Mouse (Mus musculus) ES-E14 (cell line): ENCODE results near the gene Pms2. TPM values are rescaled to one million over a fixed set of nuclear protein-coding genes. Genes with fewer than 3 reads are reported as not detected.

ENCODE experiments used
- DNase-seq: peaks from one replicate; pipeline ENCODE4 v3.0.0-alpha.2; 2013; ENCODE audit warnings: low read depth, low spot score
- H3K27ac ChIP-seq: 2 replicates; pipeline ENCODE4 v1.5.1; 2012; ENCODE audit warnings: low read depth, mild to moderate bottlenecking, low read length, moderate library complexity, mixed read lengths; ENCODE audit not compliant: poor library complexity, insufficient read depth, severe bottlenecking
- H3K36me3 ChIP-seq: 2 replicates; pipeline ENCODE4 v1.6.1; 2012; ENCODE audit warnings: mild to moderate bottlenecking, low read length, moderate library complexity, mixed read lengths; ENCODE audit not compliant: control insufficient read depth, poor library complexity, insufficient read depth, severe bottlenecking
- H3K4me1 ChIP-seq, 2 experiments: fragments of 150-350 bp in 1 of 2; sonication (generic) in 1 of 2; 2 replicates each; pipeline ENCODE4 v1.6.1; 2012; ENCODE audit warnings: low read length in 2 of 2, mild to moderate bottlenecking in 1 of 2, mixed read lengths in 1 of 2; ENCODE audit not compliant: control insufficient read depth in 2 of 2, insufficient read depth in 2 of 2, poor library complexity in 1 of 2
- H3K4me3 ChIP-seq, 2 experiments: fragments of 150-350 bp in 1 of 2; sonication (generic) in 1 of 2; 2 replicates each; pipeline ENCODE4 v1.5.1; 2012; ENCODE audit warnings: low read length in 2 of 2, low read depth in 1 of 2, mild to moderate bottlenecking in 1 of 2, mixed read lengths in 1 of 2; ENCODE audit not compliant: insufficient read depth in 1 of 2, poor library complexity in 1 of 2, severe bottlenecking in 1 of 2
- H3K9ac ChIP-seq: 2 replicates; pipeline ENCODE4 v1.6.1; 2012; ENCODE audit warnings: low read depth, mild to moderate bottlenecking, low read length, mixed read lengths; ENCODE audit not compliant: poor library complexity, insufficient read depth, severe bottlenecking
- H3K9me3 ChIP-seq: fragments of 150-350 bp; sonication (generic); 2 replicates; pipeline ENCODE4 v1.6.1; 2012; ENCODE audit warnings: low read depth, mild to moderate bottlenecking, low read length; ENCODE audit not compliant: control insufficient read depth, insufficient read depth
- CHD2 ChIP-seq: IDR thresholded peaks from 2 replicates; pipeline ENCODE4 v1.6.1; 2014; ENCODE audit warnings: mild to moderate bottlenecking, low read depth, low read length, inconsistent platforms
- HCFC1 ChIP-seq: IDR thresholded peaks from 2 replicates; pipeline ENCODE4 v1.6.1; 2012; ENCODE audit warnings: low read length, inconsistent platforms, borderline replicate concordance; ENCODE audit not compliant: insufficient read depth
- MAFK ChIP-seq: IDR thresholded peaks from 2 replicates; pipeline ENCODE4 v1.6.1; 2014; ENCODE audit warnings: mild to moderate bottlenecking, low read depth, low read length, inconsistent platforms; ENCODE audit not compliant: insufficient read depth
- ZC3H11A ChIP-seq: IDR thresholded peaks from 2 replicates; pipeline ENCODE4 v1.6.1; 2012; ENCODE audit warnings: low read depth, mild to moderate bottlenecking, inconsistent platforms, low read length, borderline replicate concordance
- ZNF384 ChIP-seq: IDR thresholded peaks from 2 replicates; pipeline ENCODE4 v1.6.1; 2012; ENCODE audit warnings: low read depth, low read length, inconsistent platforms
- in situ Hi-C, 2 experiments: fragments of 600-800 bp; cut with MboI; formaldehyde crosslinking; loops; one replicate each; pipeline ENCODE4 v1.15.1; 2025; ENCODE audit warnings: low sequenced_read_pairs in 2 of 2, inconsistent platforms in 1 of 2; ENCODE audit not compliant: unreplicated experiment in 2 of 2
- total RNA-seq: library from RNA; depleted of rRNA; stranded (reverse); fragments of 300-350 nt; gene quantifications from 2 replicates; pipeline ENCODE4 v1.2.3, GENCODE M21; 2012; rRNA removed

Pms2 gene
- total RNA-seq, result 20.3 and 23.9 TPM in 2 replicates

GRCm38 (mm10) chr5:143909417-143910400 lies at the start of gene Pms2, which contains the start of gene Aimp2:
Gene Pms2, plus strand, starts transcription at chr5:143909964.
Gene Aimp2, minus strand, starts transcription at chr5:143909847.
- TF ChIP-seq CHD2 (peak; percentile 79), ZNF384 (no peak), MAFK (0 out of 2 replicates have a peak, but pooled peaks have one; percentile 19), HCFC1 (peak; percentile 53; the same call in 1 of the 2 replicates), ZC3H11A (no peak)
- Histone ChIP-seq H3K4me3 (peak within 1 kb of the TSS; percentile 83 to 96), H3K9me3 (no peaks in the 10 kb centered on the region), H3K27ac (0 out of 2 replicates have a peak within 1 kb of the TSS, but pooled peaks have one; percentile 30), H3K4me1 (peaks cover 0 to 2% of the 10 kb centered on the region in 2 experiments; a peak in 1 of 4 replicates), H3K36me3 (peaks cover 23% of the 10 kb centered on the region), H3K9ac (peak within 1 kb of the TSS; percentile 83)
- in situ Hi-C loops, result no loop called here
- DNase-seq, result peak; percentile 97

GRCm38 (mm10) chr5:143871547-143872169 lies 38.1 kb upstream of the Pms2 start:
- TF ChIP-seq ZNF384 (no peak), CHD2 (no peak), MAFK (no peak), HCFC1 (no peak), ZC3H11A (no peak)
- Histone ChIP-seq H3K9me3 (no peaks in the 10 kb centered on the region), H3K36me3 (peaks cover 13% of the 10 kb centered on the region), H3K27ac (no peak overlapping the region), H3K9ac (no peak overlapping the region), H3K4me1 (0 out of 4 replicates have a peak, but pooled peaks cover 0 to 2% of the 10 kb centered on the region in 2 experiments), H3K4me3 (no peak overlapping the region)
- in situ Hi-C loops, result no loop called here
- DNase-seq, result no peak

DNA sequence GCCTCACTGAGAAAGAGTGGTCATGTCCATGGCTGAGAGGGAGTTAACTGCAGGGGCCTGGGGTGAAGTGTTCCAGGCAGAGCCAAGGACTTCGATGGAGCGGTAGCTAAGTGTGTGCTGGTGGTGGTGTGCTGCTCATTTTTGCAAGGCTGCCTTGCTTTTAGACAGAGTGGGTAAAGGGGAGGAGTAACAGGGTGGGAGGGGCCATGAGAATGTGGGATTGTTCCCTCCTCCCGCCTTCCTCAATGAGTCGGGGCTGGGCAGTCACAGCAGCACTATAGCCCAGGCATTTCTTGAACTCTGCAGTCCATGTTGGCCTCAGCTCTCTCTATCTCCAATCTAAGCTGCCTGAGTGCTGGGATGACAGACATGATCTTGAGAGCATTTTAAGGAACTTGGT lies 35.2 kb upstream of the Pms2 start:
- H3K27ac ChIP-seq, result no peak overlapping the region
- no peak overlapping the region for H3K4me3 ChIP-seq
- no peak for TF ChIP-seq ZNF384
- TF ChIP-seq ZC3H11A, result no peak
- no peak for TF ChIP-seq CHD2
- TF ChIP-seq MAFK, result no peak
- TF ChIP-seq HCFC1, result no peak
- H3K9ac ChIP-seq, result no peak overlapping the region
- no peaks in the 10 kb centered on the region for H3K9me3 ChIP-seq
- H3K36me3 ChIP-seq, result peaks cover 18% of the 10 kb centered on the region
- in situ Hi-C loops, result no loop called here
- DNase-seq, result peak; percentile 36
- peaks cover 0 to 4% of the 10 kb centered on the region in 2 experiments; a peak in 1 of 4 replicates for H3K4me1 ChIP-seq

- H3K27ac ChIP-seq, result no peak overlapping the region
- in situ Hi-C loops, result no loop called here
- peaks cover 41% of the 10 kb centered on the region for H3K36me3 ChIP-seq
- no peaks in the 10 kb centered on the region for H3K9me3 ChIP-seq
- TF ChIP-seq ZNF384, result no peak
- no peak for TF ChIP-seq HCFC1
- no peak for TF ChIP-seq ZC3H11A
- no peak for TF ChIP-seq CHD2
- no peak for TF ChIP-seq MAFK
- H3K4me3 ChIP-seq, result no peak overlapping the region
- H3K4me1 ChIP-seq, result no peaks in the 10 kb centered on the region
- no peak for DNase-seq
- H3K9ac ChIP-seq, result no peak overlapping the region
Measured at GRCm38 (mm10) chr5:143885274-143885673, 24.5 kb upstream of the Pms2 start.
